Mouse (Mus musculus) cerebellum, adult 2 months (tissue): ENCODE data around the gene Olfr923.

Experiments used
- CTCF ChIP-seq: fragments of 200-500 bp; IDR thresholded peaks from 2 replicates; pipeline ENCODE4 v1.5.1; 2011; ENCODE audit warnings: low read depth, mild to moderate bottlenecking, control low read depth, low read length, moderate library complexity, borderline replicate concordance; ENCODE audit not compliant: insufficient read depth
- POLR2A ChIP-seq: fragments of 200-500 bp; IDR thresholded peaks from 2 replicates; pipeline ENCODE4 v1.6.1; 2011; ENCODE audit warnings: low read length, control low read depth, borderline replicate concordance; ENCODE audit not compliant: insufficient read depth

GRCm38 (mm10) chr9:38805696-38806095 is 20.6 kb upstream of the Olfr923 start:
- no peak for TF ChIP-seq POLR2A
- no peak for TF ChIP-seq CTCF
